Mouse (Mus musculus): ENCODE results near the gene Prpf18.

DNA sequence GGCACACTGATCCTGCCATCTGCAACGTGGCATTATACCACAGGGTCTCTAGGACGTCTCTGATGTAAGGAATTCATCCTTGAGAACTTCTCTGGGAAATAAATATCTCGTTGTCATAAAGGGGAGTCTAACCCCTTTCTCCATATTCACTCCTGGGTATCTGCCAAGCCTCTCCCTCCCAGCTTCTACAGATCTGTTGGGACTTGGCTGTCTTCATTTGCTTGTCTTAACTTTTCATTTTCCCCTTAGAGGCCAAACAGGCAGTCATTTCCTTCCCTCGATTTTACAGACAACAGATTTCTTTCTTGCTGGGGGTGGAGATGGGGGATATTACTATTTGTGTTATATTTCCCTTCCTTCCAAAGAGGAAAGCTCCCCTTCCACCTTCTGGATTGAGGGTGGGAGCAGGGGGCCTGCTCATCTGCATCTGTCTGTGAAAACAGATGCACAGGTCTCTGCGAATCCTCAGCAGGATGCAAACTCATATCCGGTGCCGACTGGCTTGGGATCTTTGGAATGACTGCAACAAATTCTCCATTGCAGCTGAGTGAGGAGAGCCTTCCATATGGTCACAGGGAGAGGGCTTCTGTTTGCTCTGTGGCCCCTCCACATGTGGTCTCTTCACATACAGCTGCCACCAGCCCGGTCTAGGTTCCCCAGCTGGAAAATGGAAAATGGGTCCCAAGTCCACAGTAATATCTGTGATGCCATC is 72.4 kb downstream of the Prpf18 start:
- TF ChIP-seq GATA1 (IDR thresholded peaks at IDR 0.05; ENCODE audit: borderline replicate concordance, low read length) = no peak
- TF ChIP-seq FLI1 (IDR thresholded peaks at IDR 0.05; ENCODE audit: low read length) = no peak

Measured in megakaryocyte, embryonic 14.5 days (primary cell).